Mouse (Mus musculus) embryonic facial prominence, embryonic 11.5 days (tissue): ENCODE measurements at regions not wholly inside any gene's neighbourhood (a gene's known extent, or its start where the extent isn't known, plus 50 kb on each side); places are given as distances from the start of the nearest gene placed in this dataset.
A peak's percentile ranks its signal among the peaks of the same experiment; 100 is the strongest.

Experiments
- ATAC-seq: fragments of 200-750 bp; cut with Nextera tagmentation; replicated peaks from 2 replicates; pipeline ENCODE4 v1.8.0; 2017; ENCODE audit warnings: low read depth; ENCODE audit not compliant: insufficient number of reproducible peaks, low FRiP score, low TSS enrichment
- DNase-seq: peaks from one replicate; pipeline ENCODE4 v3.0.0-alpha.2; 2015; ENCODE audit warnings: low spot score
- H3K27ac ChIP-seq: fragments of 300-500 bp; sonication (generic); replicated peaks from 2 replicates; pipeline ENCODE4 v1.5.1; 2014; ENCODE audit warnings: mild to moderate bottlenecking, low read depth, low read length, control low read depth
- H3K27me3 ChIP-seq: fragments of 300-500 bp; sonication (generic); 2 replicates; pipeline ENCODE4 v1.6.1; 2014; ENCODE audit warnings: mild to moderate bottlenecking, low read length, moderate library complexity, mixed read lengths; ENCODE audit not compliant: control insufficient read depth, insufficient read depth
- H3K36me3 ChIP-seq: fragments of 300-500 bp; sonication (generic); replicated peaks from 2 replicates; pipeline ENCODE4 v1.6.1; 2014; ENCODE audit warnings: low read depth, mild to moderate bottlenecking, low read length, moderate library complexity, mixed read lengths; ENCODE audit not compliant: control insufficient read depth, insufficient read depth
- H3K4me1 ChIP-seq: fragments of 300-500 bp; sonication (generic); 2 replicates; pipeline ENCODE4 v1.6.1; 2014; ENCODE audit warnings: low read length, mixed read lengths; ENCODE audit not compliant: control insufficient read depth, insufficient read depth
- H3K4me2 ChIP-seq: fragments of 300-500 bp; sonication (generic); 2 replicates; pipeline ENCODE4 v1.6.1; 2014; ENCODE audit warnings: low read depth, mild to moderate bottlenecking, control low read depth, low read length, moderate library complexity
- H3K4me3 ChIP-seq: fragments of 300-500 bp; sonication (generic); 2 replicates; pipeline ENCODE4 v1.5.1; 2014; ENCODE audit warnings: low read depth, low read length, control low read depth
- H3K9ac ChIP-seq: fragments of 300-500 bp; sonication (generic); replicated peaks from 2 replicates; pipeline ENCODE4 v1.6.1; 2014; ENCODE audit warnings: mild to moderate bottlenecking, control low read depth, low read length
- H3K9me3 ChIP-seq: fragments of 300-500 bp; sonication (generic); replicated peaks from 2 replicates; pipeline ENCODE4 v1.6.1; 2016; ENCODE audit warnings: mild to moderate bottlenecking, low read length, inconsistent platforms, mixed read lengths; ENCODE audit not compliant: control insufficient read depth
- WGBS: fragments of 180-500 bp; shearing (Covaris S2); extraction: QIAGEN DNeasy Blood & Tissue Kit; methylation state at CpG from one replicate; pipeline ENCODE4 v1.1.7; 2014; 5-methylcytosine and 5-hydroxymethylcytosine counted together

DNA sequence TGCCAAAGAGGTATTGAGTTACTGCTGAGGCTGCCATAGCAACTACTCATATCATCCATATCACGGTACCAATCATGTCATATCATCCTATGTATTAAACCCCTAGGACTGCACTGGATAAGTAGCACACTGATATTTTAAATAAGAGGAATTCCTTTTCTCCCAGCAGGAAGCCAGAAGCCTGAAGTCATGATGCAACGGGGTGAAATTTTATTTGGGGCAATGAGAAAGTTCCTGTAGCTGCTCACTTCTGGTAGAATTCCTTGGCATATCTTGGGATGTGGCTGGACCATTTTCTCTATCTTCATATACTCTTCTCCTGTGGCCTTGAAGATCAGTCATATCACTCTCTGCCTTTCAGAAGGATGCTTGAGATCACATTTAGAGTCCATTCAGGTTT, 87.3 kb upstream of the 4933402D24Rik start:
- DNase-seq: no peak
- no peak overlapping the region for H3K9ac ChIP-seq
- H3K27me3 ChIP-seq: no peaks in the 10 kb centered on the region
- H3K36me3 ChIP-seq: no peaks in the 10 kb centered on the region
- no peak overlapping the region for H3K4me3 ChIP-seq
- 87% methylated on average over 2 of the region's 2 CpGs for WGBS
- no peak overlapping the region for H3K4me2 ChIP-seq
- no peaks in the 10 kb centered on the region for H3K4me1 ChIP-seq
- no peaks in the 10 kb centered on the region for H3K9me3 ChIP-seq
- H3K27ac ChIP-seq: no peak overlapping the region
- ATAC-seq: no peak

DNA sequence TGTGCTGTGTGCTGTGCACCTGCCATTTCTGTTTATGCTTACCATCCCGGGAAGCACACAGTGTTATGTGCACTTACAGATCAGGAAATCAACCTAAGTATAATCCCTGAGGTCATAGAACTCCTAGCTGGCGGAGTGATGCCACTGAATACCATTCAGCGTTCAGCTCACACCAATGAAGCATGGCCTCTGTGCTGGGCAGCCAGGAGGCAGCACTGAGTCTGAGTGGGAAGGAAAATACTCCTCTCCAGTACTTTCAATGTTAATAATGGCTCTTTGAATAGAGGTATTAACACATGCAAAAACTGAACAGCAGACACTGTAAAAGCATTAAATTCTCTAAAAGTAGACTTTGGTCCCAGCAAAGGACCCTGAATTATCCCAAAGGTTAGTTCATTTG, 85.7 kb upstream of the 4933402D24Rik start:
- Histone ChIP-seq H3K27ac (no peak overlapping the region), H3K27me3 (no peaks in the 10 kb centered on the region), H3K36me3 (no peaks in the 10 kb centered on the region), H3K4me1 (no peaks in the 10 kb centered on the region), H3K4me2 (no peak overlapping the region), H3K9me3 (no peaks in the 10 kb centered on the region), H3K9ac (no peak overlapping the region), H3K4me3 (no peak overlapping the region)
- WGBS: 61% methylated on average over 3 of the region's 3 CpGs
- ATAC-seq (no peak), DNase-seq (no peak)

DNA sequence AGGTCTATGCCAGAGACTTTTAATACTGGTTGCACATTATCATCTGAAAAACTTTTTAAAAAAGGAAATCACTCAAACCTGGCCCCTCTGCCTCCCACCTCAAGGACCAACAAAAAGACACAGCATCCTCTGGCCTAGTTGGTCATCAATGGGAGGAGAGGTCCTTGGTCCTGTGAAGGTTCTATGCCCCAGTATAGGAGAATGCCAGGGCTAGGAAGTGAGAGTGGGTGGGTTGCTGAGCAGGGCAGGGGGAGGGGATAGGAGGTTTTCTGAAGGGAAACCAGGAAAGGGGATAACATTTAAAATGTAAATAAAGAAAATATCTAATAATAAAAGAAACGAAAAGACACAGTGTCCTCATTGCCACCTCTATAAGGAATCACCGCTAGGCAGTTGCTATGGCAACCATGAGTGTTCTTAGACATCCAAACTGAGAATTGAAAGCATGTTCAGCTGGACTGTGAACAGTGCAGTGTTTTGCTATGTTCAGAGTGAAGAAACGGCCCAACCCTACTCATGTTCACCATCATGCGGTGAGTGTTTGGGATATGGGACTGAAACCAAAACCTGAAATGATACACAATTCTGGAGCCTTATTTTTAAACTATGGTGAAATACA, 82.5 kb upstream of the 4933402D24Rik start:
- DNase-seq: no peak
- H3K4me3 ChIP-seq: no peak overlapping the region
- H3K27ac ChIP-seq: no peak overlapping the region
- H3K9me3 ChIP-seq: no peaks in the 10 kb centered on the region
- no peaks in the 10 kb centered on the region for H3K4me1 ChIP-seq
- H3K4me2 ChIP-seq: no peak overlapping the region
- WGBS: 88% methylated on average over 4 of the region's 4 CpGs
- H3K36me3 ChIP-seq: no peaks in the 10 kb centered on the region
- no peak for ATAC-seq
- H3K27me3 ChIP-seq: no peaks in the 10 kb centered on the region
- H3K9ac ChIP-seq: no peak overlapping the region

DNA sequence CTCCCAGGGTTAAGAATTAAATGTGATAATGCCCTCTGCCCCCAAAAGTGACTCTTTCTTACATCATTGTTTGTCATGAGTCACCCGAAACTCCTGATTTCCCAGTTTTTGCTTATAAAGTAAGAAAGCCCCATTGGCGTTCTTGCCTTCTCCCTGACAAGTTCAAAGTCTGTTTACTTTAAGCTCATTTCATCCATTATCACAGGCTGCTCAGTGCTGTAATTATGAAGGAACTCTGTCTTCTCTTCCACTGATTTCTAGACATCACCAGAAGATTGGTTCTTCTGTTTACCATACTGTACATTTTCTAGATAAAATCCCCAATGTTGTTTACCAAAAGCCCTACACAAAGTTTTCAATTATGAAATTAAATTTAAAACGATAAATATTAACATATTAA, 81.2 kb upstream of the 4933402D24Rik start:
- H3K4me3 ChIP-seq: no peak overlapping the region
- no peak overlapping the region for H3K27ac ChIP-seq
- H3K9ac ChIP-seq: no peak overlapping the region
- WGBS: 76% methylated on average over 3 of the region's 3 CpGs
- no peaks in the 10 kb centered on the region for H3K36me3 ChIP-seq
- H3K4me2 ChIP-seq: no peak overlapping the region
- H3K9me3 ChIP-seq: no peaks in the 10 kb centered on the region
- no peaks in the 10 kb centered on the region for H3K27me3 ChIP-seq
- DNase-seq (no peak), ATAC-seq (no peak)
- no peaks in the 10 kb centered on the region for H3K4me1 ChIP-seq

DNA sequence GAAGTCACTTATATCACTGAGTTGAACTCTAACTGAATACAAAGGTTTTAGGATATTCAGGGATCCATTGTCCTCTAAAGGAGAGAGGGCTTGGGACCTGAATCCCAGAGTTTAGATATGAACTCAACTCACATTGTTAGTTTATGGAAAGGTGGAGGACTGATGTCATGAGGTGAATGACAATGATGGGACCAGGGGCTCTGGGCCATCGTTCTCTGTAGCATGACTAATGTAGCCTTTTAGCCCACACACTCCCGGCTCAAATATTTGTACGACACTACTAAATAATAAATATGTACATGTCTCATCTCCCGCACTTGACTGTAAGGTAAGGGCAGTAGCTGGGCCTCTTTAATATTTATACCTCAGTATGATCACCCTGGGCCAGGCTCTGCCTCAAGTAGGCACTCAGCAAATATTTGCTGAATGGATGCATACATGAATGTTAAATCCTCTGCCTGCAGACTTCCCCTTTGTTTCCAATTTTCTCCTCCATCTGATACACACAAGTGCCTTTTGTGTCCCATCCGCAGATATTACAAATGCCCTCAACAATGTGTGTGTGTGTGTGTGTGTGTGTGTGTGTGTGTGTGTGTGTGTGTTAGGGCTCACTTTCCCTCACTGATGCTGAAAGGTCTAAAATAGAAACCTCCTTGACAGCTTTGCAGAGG, 59.2 kb upstream of the 4933402D24Rik start:
- no peak for ATAC-seq
- Histone ChIP-seq H3K27ac (no peak overlapping the region), H3K9ac (no peak overlapping the region), H3K4me1 (no peaks in the 10 kb centered on the region), H3K4me3 (no peak overlapping the region), H3K9me3 (no peaks in the 10 kb centered on the region), H3K4me2 (no peak overlapping the region), H3K36me3 (no peaks in the 10 kb centered on the region), H3K27me3 (no peaks in the 10 kb centered on the region)
- 76% methylated on average over 5 of the region's 5 CpGs for WGBS
- no peak for DNase-seq

DNA sequence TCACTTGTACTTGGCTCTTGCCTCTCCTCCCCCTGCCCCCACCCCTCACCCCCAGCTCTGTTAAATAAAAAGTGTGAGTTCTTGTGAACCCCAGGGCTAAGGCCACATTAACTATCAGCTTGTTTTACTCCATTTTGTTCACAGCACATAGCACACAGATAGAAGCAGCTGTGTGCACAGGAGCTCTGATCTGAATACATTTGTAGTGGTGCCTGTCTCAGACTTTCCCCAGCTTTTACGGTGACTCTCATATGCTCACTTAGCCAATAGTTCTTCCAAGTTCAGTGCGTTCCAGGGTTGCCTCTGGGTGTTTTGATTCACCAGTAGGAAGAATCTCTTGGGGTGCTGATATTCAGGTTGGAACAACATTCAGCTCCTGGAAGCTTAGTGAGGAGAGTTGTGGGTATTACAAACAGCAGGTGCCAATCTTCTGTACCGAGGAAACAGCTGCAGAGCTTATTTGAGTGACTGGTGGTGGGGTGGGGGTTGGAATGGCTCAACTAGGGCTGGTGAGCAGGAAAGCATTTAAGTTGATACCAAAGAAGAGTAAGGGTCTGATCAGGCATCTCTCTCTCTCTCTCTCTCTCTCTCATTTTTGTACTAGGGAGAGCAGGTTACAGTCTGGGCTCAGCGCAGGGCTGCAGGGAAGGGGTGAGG, 51.7 kb upstream of the 4933402D24Rik start:
- Histone ChIP-seq H3K4me2 (no peak overlapping the region), H3K9ac (no peak overlapping the region), H3K4me1 (no peaks in the 10 kb centered on the region), H3K4me3 (no peak overlapping the region), H3K9me3 (no peaks in the 10 kb centered on the region), H3K27me3 (no peaks in the 10 kb centered on the region), H3K27ac (no peak overlapping the region), H3K36me3 (no peaks in the 10 kb centered on the region)
- ATAC-seq (no peak), DNase-seq (peak; percentile 20)
- WGBS: 62% methylated on average over 4 of the region's 4 CpGs

DNA sequence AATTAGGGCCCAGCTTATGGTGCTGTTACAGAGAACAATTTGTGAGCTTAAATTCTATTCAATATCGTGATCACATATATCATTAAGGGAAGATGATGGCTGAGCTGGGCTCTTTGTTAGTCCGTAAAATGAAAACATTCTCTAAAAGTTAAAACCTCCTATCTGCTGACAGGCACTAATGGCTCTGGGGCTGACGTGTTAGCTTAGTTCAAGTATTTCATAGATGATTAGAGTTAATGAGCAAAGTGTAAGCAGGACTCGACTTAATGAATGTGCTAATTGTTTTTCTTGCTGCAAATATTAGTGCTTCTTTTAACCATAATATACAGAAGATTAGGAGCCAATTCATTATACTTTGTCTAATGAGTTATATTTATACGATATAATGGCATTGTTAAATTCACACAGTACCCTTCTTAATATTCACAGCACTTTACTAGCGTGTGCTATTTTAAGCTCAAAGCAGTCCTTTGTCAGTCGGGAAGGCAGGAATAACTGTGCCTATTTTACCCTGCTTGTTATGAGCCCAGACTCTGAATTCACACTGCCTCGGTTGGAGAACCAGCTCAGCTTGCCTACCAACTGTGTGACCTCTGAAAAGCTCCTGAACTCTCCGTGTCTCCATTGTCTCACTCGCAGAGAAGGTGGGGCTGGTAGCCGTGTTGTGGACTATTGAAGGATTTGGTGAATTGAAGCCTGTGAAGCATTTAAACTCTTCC, 50.6 kb upstream of the 4933402D24Rik start:
- Histone ChIP-seq H3K4me3 (no peak overlapping the region), H3K27ac (no peak overlapping the region), H3K27me3 (no peaks in the 10 kb centered on the region), H3K4me1 (no peaks in the 10 kb centered on the region), H3K9me3 (no peaks in the 10 kb centered on the region), H3K36me3 (no peaks in the 10 kb centered on the region), H3K9ac (no peak overlapping the region), H3K4me2 (no peak overlapping the region)
- no peak for ATAC-seq
- 48% methylated on average over 11 of the region's 11 CpGs for WGBS
- DNase-seq: peak; percentile 18
